Mouse (Mus musculus) embryonic facial prominence, embryonic 14.5 days (tissue): ENCODE results near the gene Laptm4a. TPM values are rescaled to one million over a fixed set of nuclear protein-coding genes. Genes with fewer than 3 reads are reported as not detected.
A peak's percentile ranks its signal among the peaks of the same experiment; 100 is the strongest.

ENCODE experiments used
- ATAC-seq: fragments of 200-750 bp; cut with Nextera tagmentation; 2 replicates; pipeline ENCODE4 v1.8.0; 2017; ENCODE audit warnings: low read depth, moderate number of reproducible peaks, moderate TSS enrichment
- DNase-seq: peaks from one replicate; pipeline ENCODE4 v3.0.0-alpha.2; 2015; ENCODE audit warnings: low spot score
- H3K27ac ChIP-seq: fragments of 300-500 bp; sonication (generic); replicated peaks from 2 replicates; pipeline ENCODE4 v1.5.1; 2014; ENCODE audit warnings: low read depth, mild to moderate bottlenecking, low read length, moderate library complexity
- H3K27me3 ChIP-seq: fragments of 300-500 bp; sonication (generic); replicated peaks from 2 replicates; pipeline ENCODE4 v1.6.1; 2014; ENCODE audit warnings: low read length; ENCODE audit not compliant: control insufficient read depth, insufficient read depth
- H3K36me3 ChIP-seq: fragments of 300-500 bp; sonication (generic); 2 replicates; pipeline ENCODE4 v1.6.1; 2014; ENCODE audit warnings: low read length, mixed read lengths; ENCODE audit not compliant: control insufficient read depth, insufficient read depth
- H3K4me1 ChIP-seq: fragments of 300-500 bp; sonication (generic); 2 replicates; pipeline ENCODE4 v1.6.1; 2014; ENCODE audit warnings: antibody characterized with exemption, low read length; ENCODE audit not compliant: control insufficient read depth, insufficient read depth
- H3K4me2 ChIP-seq: fragments of 300-500 bp; sonication (generic); 2 replicates; pipeline ENCODE4 v1.6.1; 2014; ENCODE audit warnings: low read depth, mild to moderate bottlenecking, low read length, moderate library complexity, mixed read lengths
- H3K4me3 ChIP-seq: fragments of 300-500 bp; sonication (generic); 2 replicates; pipeline ENCODE4 v1.5.1; 2014; ENCODE audit warnings: low read depth, mild to moderate bottlenecking, low read length
- H3K9ac ChIP-seq: fragments of 300-500 bp; sonication (generic); 2 replicates; pipeline ENCODE4 v1.6.1; 2014; ENCODE audit warnings: low read depth, mild to moderate bottlenecking, low read length, moderate library complexity, mixed read lengths
- H3K9me3 ChIP-seq: fragments of 300-500 bp; sonication (generic); 2 replicates; pipeline ENCODE4 v1.6.1; 2016; ENCODE audit warnings: low read length; ENCODE audit not compliant: control insufficient read depth
- WGBS: fragments of 180-500 bp; shearing (Covaris S2); extraction: QIAGEN DNeasy Blood & Tissue Kit; methylation state at CpG from one replicate; pipeline ENCODE4 v1.1.7; 2014; 5-methylcytosine and 5-hydroxymethylcytosine counted together
- polyA plus RNA-seq: library from polyadenylated mRNA; unstranded; fragments of >200 nt; fragmentation: Nextera tagmentation; extraction: Ambion mirVana; gene quantifications from 2 replicates; pipeline ENCODE4 v1.2.1, GENCODE M21; 2014

The Laptm4a gene
- polyA plus RNA-seq, 1 experiment from 2014 or later, result 386 TPM

GRCm38 (mm10) chr12:8884426-8885145, 36.9 kb upstream of the Laptm4a start:
- no peaks in the 10 kb centered on the region for H3K27me3 ChIP-seq
- H3K4me1 ChIP-seq, result peaks cover 18% of the 10 kb centered on the region
- peak; percentile 61 for ATAC-seq
- 27% methylated on average over 13 of the region's 13 CpGs for WGBS
- H3K9me3 ChIP-seq, result no peaks in the 10 kb centered on the region
- peak overlapping the region; percentile 40; the same call in 1 of the 2 replicates for H3K27ac ChIP-seq
- peak overlapping the region; percentile 40 for H3K4me2 ChIP-seq
- no peaks in the 10 kb centered on the region for H3K36me3 ChIP-seq
- H3K9ac ChIP-seq, result no peak overlapping the region
- peak overlapping the region; percentile 11; the same call in 1 of the 2 replicates for H3K4me3 ChIP-seq
- peak; percentile 57 for DNase-seq

DNA sequence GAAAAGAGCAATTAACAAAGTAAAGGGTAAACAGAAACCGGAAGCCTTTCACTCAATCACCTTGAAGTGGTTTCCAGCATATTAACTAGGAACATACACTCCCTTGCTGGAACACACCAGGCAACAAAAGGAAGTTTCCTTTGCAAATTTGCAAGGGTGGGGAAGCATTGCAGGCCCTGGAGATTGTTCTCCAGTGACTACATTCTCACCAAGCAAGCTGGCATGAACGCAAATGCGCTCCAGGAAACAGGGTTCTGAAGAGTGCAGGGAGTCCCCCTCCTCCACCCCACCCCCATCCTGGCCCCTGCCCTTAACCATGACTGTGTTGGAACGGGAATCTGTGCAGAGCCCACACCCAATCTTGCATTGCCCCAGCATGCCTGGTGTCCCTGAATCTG, 36.3 kb upstream of the Laptm4a start:
- no peaks in the 10 kb centered on the region for H3K36me3 ChIP-seq
- H3K9me3 ChIP-seq, result no peaks in the 10 kb centered on the region
- DNase-seq (peak; percentile 79), ATAC-seq (peak; percentile 71)
- H3K4me3 ChIP-seq, result no peak overlapping the region; the same call in 1 of the 2 replicates
- H3K4me1 ChIP-seq, result peaks cover 18% of the 10 kb centered on the region
- H3K9ac ChIP-seq, result no peak overlapping the region
- WGBS, result 0% methylated on average over 4 of the region's 4 CpGs
- no peaks in the 10 kb centered on the region for H3K27me3 ChIP-seq
- H3K27ac ChIP-seq, result peak overlapping the region; percentile 40; the same call in 1 of the 2 replicates
- H3K4me2 ChIP-seq, result peak overlapping the region; percentile 40

DNA sequence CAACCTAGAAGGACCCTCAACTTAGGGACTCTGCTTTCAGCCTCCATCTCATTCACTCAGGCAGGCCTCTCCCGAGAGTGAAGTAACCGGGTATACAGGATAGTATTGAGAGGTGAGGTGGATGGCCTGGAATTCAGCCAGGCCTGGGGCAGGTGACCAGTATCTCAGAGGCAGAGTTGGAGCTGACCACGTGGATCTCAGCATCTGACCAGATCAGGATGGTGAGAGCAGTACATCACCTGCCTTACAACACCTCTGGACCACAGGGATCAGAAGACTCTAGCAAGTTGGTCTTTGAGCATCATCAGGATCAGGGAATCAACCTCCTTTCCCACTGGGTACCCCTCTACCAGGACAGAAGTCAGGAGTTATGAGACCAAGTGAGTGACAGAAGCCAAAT, 35.5 kb upstream of the Laptm4a start:
- Histone ChIP-seq H3K4me1 (peaks cover 18% of the 10 kb centered on the region), H3K27ac (0 out of 2 replicates have a peak overlapping the region, but pooled peaks have one; percentile 4), H3K27me3 (no peaks in the 10 kb centered on the region), H3K4me2 (no peak overlapping the region), H3K36me3 (no peaks in the 10 kb centered on the region), H3K9ac (no peak overlapping the region), H3K9me3 (no peaks in the 10 kb centered on the region), H3K4me3 (no peak overlapping the region)
- 64% methylated on average over 3 of the region's 3 CpGs for WGBS
- DNase-seq (no peak), ATAC-seq (no peak)

DNA sequence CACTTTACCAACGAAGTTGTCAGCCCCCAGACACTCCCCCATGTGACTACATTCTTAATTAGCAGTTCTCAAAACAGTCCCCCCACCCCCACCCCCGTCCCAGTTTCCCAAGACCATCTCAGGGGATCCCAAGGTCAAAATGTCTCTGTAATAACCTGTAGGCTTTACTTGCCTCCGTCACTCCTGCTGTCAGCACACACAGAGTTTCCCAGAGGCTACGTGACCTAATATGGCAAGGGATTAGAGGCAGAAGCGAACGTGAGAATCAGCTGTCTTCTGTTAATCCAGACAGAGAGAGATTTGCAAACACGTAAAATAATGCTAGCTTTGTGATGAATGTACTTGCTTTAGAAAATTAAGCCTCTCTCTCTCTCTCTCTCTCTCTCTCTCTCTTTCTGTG, 33.0 kb upstream of the Laptm4a start:
- no peak for ATAC-seq

DNA sequence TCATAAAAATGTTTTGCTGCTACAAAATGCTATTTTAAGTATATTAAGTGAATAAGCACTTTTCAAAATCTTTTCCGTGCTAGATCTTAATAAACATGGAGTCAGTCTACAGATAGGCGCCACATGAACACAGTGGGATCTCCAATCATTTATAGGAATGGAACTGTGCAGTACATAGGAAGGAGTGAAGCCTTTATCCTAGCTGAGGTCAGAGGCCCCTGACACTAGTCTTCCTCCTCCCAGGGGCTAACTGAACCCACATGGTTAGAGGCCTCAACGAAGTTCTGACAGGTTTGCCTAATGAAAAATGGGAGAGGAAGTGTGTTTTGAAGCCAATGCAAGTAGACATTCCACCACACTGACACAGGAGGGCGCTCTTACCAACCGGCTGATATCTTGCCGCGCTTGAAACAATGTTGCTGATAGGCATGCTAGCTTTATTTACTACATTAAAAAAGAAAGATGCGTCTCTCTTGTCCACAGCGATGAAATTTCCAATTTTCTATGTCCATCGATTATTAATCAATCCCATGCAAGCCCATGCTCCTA, 32.3 kb upstream of the Laptm4a start:
- WGBS, result 18% methylated on average over 10 of the region's 10 CpGs
- DNase-seq (peak; percentile 82), ATAC-seq (no peak)
- Histone ChIP-seq H3K9me3 (no peaks in the 10 kb centered on the region), H3K4me3 (no peak overlapping the region), H3K36me3 (no peaks in the 10 kb centered on the region), H3K27me3 (no peaks in the 10 kb centered on the region), H3K27ac (no peak overlapping the region), H3K4me1 (peaks cover 25% of the 10 kb centered on the region), H3K4me2 (no peak overlapping the region), H3K9ac (no peak overlapping the region)

More for the DNA sequence above, 33.0 kb upstream of the Laptm4a start:
- Histone ChIP-seq H3K4me3 (no peak overlapping the region), H3K4me1 (peaks cover 25% of the 10 kb centered on the region), H3K4me2 (no peak overlapping the region), H3K9ac (no peak overlapping the region), H3K9me3 (no peaks in the 10 kb centered on the region), H3K27ac (no peak overlapping the region), H3K36me3 (no peaks in the 10 kb centered on the region), H3K27me3 (no peaks in the 10 kb centered on the region)
- peak; percentile 58 for DNase-seq
- WGBS, result 30% methylated on average over 7 of the region's 7 CpGs

GRCm38 (mm10) chr12:8892876-8893532, 28.5 kb upstream of the Laptm4a start:
- peak overlapping the region; percentile 33 for H3K4me2 ChIP-seq
- H3K9me3 ChIP-seq, result no peaks in the 10 kb centered on the region
- WGBS, result 39% methylated on average over 13 of the region's 21 CpGs
- H3K4me3 ChIP-seq, result 0 out of 2 replicates have a peak overlapping the region, but pooled peaks have one; percentile 6
- no peaks in the 10 kb centered on the region for H3K27me3 ChIP-seq
- H3K4me1 ChIP-seq, result peaks cover 7% of the 10 kb centered on the region; the same call in 1 of the 2 replicates
- H3K9ac ChIP-seq, result peak overlapping the region; percentile 34; the same call in 1 of the 2 replicates
- no peak for ATAC-seq
- no peak overlapping the region for H3K27ac ChIP-seq
- DNase-seq, result no peak
- H3K36me3 ChIP-seq, result no peaks in the 10 kb centered on the region

DNA sequence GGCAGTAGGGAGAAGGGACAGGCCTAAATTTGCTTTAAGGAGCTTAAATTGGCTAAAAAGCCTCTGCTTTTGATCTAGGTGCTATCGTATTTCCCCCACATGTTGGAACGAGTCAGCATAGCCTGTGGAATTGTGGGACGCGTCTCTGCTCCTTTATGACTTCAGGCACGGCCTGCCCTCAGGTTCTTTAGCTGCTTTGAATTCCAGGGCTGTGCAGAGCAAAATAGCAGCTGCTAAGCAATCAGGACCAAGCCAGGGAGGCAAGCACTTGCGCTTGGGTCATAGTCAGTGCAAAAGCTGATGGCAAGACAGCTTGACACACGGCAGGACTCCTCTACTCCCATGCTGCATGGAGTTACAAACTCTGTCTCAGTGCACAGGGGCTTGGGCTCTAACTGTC, 24.3 kb upstream of the Laptm4a start:
- peak; percentile 80 for DNase-seq
- Histone ChIP-seq H3K27me3 (no peaks in the 10 kb centered on the region), H3K4me3 (no peak overlapping the region), H3K27ac (peak overlapping the region; percentile 10; the same call in 1 of the 2 replicates), H3K9me3 (no peaks in the 10 kb centered on the region), H3K9ac (no peak overlapping the region), H3K4me2 (no peak overlapping the region), H3K4me1 (peaks cover 32% of the 10 kb centered on the region), H3K36me3 (no peaks in the 10 kb centered on the region)
- 12% methylated on average over 7 of the region's 7 CpGs for WGBS
- ATAC-seq, result no peak

DNA sequence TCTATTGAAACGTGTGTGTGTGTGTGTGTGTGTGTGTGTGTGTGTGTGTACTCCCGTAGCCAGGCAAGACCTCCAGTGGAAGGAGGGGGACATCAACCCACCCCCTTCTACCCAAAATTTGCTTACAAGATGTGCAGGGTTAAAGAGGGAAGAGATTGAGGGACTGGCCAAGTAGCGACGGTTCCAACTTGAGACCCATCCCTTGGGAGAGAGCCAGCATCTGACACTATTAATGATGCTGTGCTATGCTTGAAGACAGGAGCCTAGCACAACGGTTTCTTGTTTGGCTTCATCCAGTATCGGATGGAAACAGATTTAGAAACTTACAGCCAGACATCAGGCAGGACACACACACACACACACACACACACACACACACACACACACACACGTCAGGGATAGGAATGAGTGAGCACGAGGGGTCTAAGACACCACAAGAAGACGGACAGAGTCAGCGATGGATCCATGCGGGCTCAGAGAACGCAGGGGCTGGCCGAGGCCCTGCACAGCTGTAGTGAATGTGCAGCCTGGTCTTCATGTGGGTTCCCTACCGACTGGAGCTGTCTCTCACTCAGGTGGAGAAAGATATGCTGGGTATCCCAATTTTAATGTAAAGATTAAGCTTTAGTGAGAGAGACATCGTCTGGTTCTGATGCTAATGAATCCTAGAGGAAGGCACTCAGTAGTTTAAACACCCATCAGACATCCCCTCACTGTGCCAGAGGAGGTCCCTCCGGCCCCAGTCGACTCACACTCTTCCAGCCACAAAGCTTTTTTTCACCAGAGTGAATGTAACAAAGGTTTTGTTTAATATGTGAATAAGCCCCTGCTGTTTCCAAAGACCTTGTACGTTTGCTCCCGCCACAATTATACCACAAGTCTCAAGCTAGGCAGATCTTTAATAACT, 22.3 kb upstream of the Laptm4a start:
- H3K27me3 ChIP-seq, result no peaks in the 10 kb centered on the region
- H3K9me3 ChIP-seq, result no peaks in the 10 kb centered on the region
- no peaks in the 10 kb centered on the region for H3K36me3 ChIP-seq
- no peak for DNase-seq
- ATAC-seq, result no peak
- no peak overlapping the region for H3K4me2 ChIP-seq
- H3K9ac ChIP-seq, result no peak overlapping the region
- WGBS, result 52% methylated on average over 18 of the region's 19 CpGs
- H3K27ac ChIP-seq, result peak overlapping the region; percentile 44
- peaks cover 25% of the 10 kb centered on the region for H3K4me1 ChIP-seq
- H3K4me3 ChIP-seq, result no peak overlapping the region
